Mouse (Mus musculus) bone marrow, adult 2 months (tissue): ENCODE data around the gene Actg1.

Experiments used
- CTCF ChIP-seq: fragments of 200-500 bp; IDR thresholded peaks from 2 replicates; pipeline ENCODE4 v1.5.1; 2011; ENCODE audit warnings: low read length, control low read depth; ENCODE audit not compliant: control insufficient read depth, insufficient read depth
- POLR2A ChIP-seq: fragments of 200-500 bp; IDR thresholded peaks from 2 replicates; pipeline ENCODE4 v1.6.1; 2011; ENCODE audit warnings: low read depth, mild to moderate bottlenecking, control low read depth, low read length, borderline replicate concordance; ENCODE audit not compliant: control insufficient read depth

GRCm38 (mm10) chr11:120386632-120387031 is 38.3 kb upstream of the Actg1 start:
- TF ChIP-seq POLR2A (no peak), CTCF (no peak)
